In genomic region chr2:34764801-34765200, GRCm38 (mm10) we compare ENCODE assay signal across 17 mouse cellular contexts.
"Had no signal": no experiment of that assay in that cellular context is flagged by ENCODE, and none has a peak within 500 bp of the region (broad histone marks: within the 10 kb centered on the region; RNA-seq: fewer than 3 reads in every experiment).

No protein-coding gene starts in this region.

- H3K4me1 ChIP-seq: kidney, embryonic 15.5 days; limb, embryonic 10.5 days; limb, embryonic 13.5 days had no signal

- H3K27ac ChIP-seq: kidney, embryonic 15.5 days; limb, embryonic 10.5 days; limb, embryonic 13.5 days; liver, embryonic 13.5 days had no signal

- H3K4me3 ChIP-seq: kidney, embryonic 15.5 days; limb, embryonic 10.5 days; limb, embryonic 13.5 days; liver, embryonic 13.5 days had no signal

- DNase-seq: kidney, adult 11 months; kidney, adult 8-10 months; kidney, postnatal 10 days; kidney, postnatal 36 days; layer of hippocampus, adult 9-11 months; liver, embryonic 13.5 days; lung, adult 2 months; lung, postnatal 14 days; lung, postnatal 4 days; midbrain, embryonic 14.5 days; thymus, adult 2 months; thymus, postnatal 14 days; thymus, postnatal 4 days had no signal

- H3K4me2 ChIP-seq: kidney, embryonic 15.5 days; limb, embryonic 13.5 days; liver, embryonic 13.5 days; midbrain, embryonic 11.5 days had no signal

- H3K27me3 ChIP-seq: kidney, embryonic 15.5 days; limb, embryonic 13.5 days; liver, embryonic 13.5 days had no signal

- H3K9ac ChIP-seq: kidney, embryonic 15.5 days; limb, embryonic 13.5 days; liver, embryonic 13.5 days had no signal

- H3K9me3 ChIP-seq: kidney, embryonic 15.5 days; limb, embryonic 10.5 days; limb, embryonic 13.5 days; liver, embryonic 13.5 days had no signal

- H3K36me3 ChIP-seq: kidney, embryonic 15.5 days; limb, embryonic 13.5 days had no signal
